Mouse (Mus musculus): ENCODE results near the gene Bmp8a.

- no peak for TF ChIP-seq CTCF (IDR thresholded peaks at IDR 0.05; ENCODE audit: low read depth, low read length)
- TF ChIP-seq POLR2A (IDR thresholded peaks at IDR 0.05; ENCODE audit: borderline replicate concordance, low read depth, low read length), result no peak
These were observed 15.4 kb downstream of the Bmp8a start for GRCm38 (mm10) chr4:123327630-123328029.
